ENCODE assay signal across 7 mouse cellular contexts in the genomic region with DNA sequence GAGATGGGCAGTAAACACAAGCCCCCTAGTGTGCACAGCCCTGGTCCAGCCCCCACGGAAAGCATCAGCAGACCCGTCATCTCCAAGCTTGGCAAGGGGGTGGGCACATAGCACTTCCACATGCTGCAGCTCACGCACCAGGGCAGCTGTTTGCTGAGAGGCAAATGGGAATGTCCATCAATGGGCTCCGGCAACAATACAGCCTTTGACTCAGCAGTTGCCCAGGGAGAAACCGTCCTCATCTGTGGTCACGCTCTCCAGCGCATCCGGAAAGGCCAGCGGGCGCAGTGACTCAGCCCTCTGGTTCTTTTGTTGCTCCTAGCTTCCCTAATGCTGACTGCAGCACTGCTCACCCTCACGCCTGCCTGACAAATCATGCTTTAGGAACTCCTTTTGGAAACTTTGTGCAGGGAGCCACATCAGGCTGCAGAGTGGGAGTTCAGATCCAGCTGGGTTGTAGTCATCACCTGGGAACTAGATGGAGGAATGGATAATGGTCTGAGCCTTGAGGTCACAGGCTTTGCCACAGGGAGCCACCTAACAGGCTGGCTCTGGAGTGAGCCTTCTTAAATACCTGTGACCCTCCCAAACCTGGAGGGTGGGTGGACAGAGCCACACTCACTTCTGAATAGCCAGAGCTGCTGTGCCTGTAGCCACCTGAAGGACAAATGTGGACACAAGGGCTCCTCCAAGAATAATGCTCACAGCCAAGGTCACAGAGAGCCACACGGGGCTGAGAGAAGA. TPM values are rescaled to one million over a fixed set of nuclear protein-coding genes. Genes with fewer than 3 reads are reported as not detected.
DNase-seq lines count a peak whose midpoint lies in the region; ATAC-seq and TF ChIP-seq lines count a peak whose summit lies in the region.

No protein-coding gene starts in this region.

- TF ChIP-seq CTCF in intestine, postnatal 0 days (IDR thresholded peaks at IDR 0.05; ENCODE audit: low read depth), result no peak

- H3K4me3 ChIP-seq in hindbrain, embryonic 15.5 days, result 0 out of 2 replicates have a peak overlapping the region, but pooled peaks have one; percentile 5
- H3K4me3 ChIP-seq in limb, embryonic 15.5 days, result no peak overlapping the region
- no peak overlapping the region for H3K4me3 ChIP-seq in intestine, postnatal 0 days (ENCODE audit: low read depth, low read length)

- peak overlapping the region; percentile 39 for H3K4me2 ChIP-seq in hindbrain, embryonic 15.5 days
- H3K4me2 ChIP-seq in limb, embryonic 15.5 days, result no peak overlapping the region
- H3K4me2 ChIP-seq in intestine, postnatal 0 days (replicated peaks; ENCODE audit: low read depth), result no peak overlapping the region

- peak; percentile 79 for ATAC-seq in hindbrain, embryonic 15.5 days (ENCODE audit: low FRiP score, low read depth)
- ATAC-seq in limb, embryonic 15.5 days (ENCODE audit: insufficient number of reproducible peaks, low FRiP score, low TSS enrichment, low read depth), result 0 out of 2 replicates have a peak, but pooled peaks have one; percentile 71
- ATAC-seq in monocyte, adult 5-6 weeks (replicated peaks; ENCODE audit: insufficient number of reproducible peaks, low FRiP score, low TSS enrichment, poor library complexity, severe bottlenecking), result peak; percentile 62
- ATAC-seq in intestine, postnatal 0 days, result no peak

- H3K9me3 ChIP-seq in hindbrain, embryonic 15.5 days, result no peaks in the 10 kb centered on the region
- H3K9me3 ChIP-seq in limb, embryonic 15.5 days, result no peaks in the 10 kb centered on the region
- H3K9me3 ChIP-seq in intestine, postnatal 0 days (ENCODE audit: control insufficient read depth), result no peaks in the 10 kb centered on the region

- 3% methylated on average over 12 of the region's 12 CpGs for WGBS in hindbrain, embryonic 15.5 days
- 46% methylated on average over 12 of the region's 12 CpGs for WGBS in limb, embryonic 15.5 days
- WGBS in intestine, postnatal 0 days, result 62% methylated on average over 12 of the region's 12 CpGs

- H3K36me3 ChIP-seq in hindbrain, embryonic 15.5 days, result no peaks in the 10 kb centered on the region
- H3K36me3 ChIP-seq in limb, embryonic 15.5 days, result no peaks in the 10 kb centered on the region
- H3K36me3 ChIP-seq in intestine, postnatal 0 days (ENCODE audit: control insufficient read depth, insufficient read depth), result no peaks in the 10 kb centered on the region

- no peak overlapping the region for H3K9ac ChIP-seq in hindbrain, embryonic 15.5 days
- no peak overlapping the region for H3K9ac ChIP-seq in limb, embryonic 15.5 days
- H3K9ac ChIP-seq in intestine, postnatal 0 days (ENCODE audit: low read depth, low read length), result no peak overlapping the region

- peaks cover 31% of the 10 kb centered on the region for H3K4me1 ChIP-seq in hindbrain, embryonic 15.5 days (replicated peaks)
- H3K4me1 ChIP-seq in limb, embryonic 15.5 days, result peaks cover 17% of the 10 kb centered on the region
- H3K4me1 ChIP-seq in intestine, postnatal 0 days (replicated peaks; ENCODE audit: control insufficient read depth, insufficient read depth, low read length), result no peaks in the 10 kb centered on the region

- 0 out of 2 replicates have a peak, but pooled peaks cover 7% of the 10 kb centered on the region for H3K27me3 ChIP-seq in hindbrain, embryonic 15.5 days
- H3K27me3 ChIP-seq in limb, embryonic 15.5 days, result 0 out of 2 replicates have a peak, but pooled peaks cover 4% of the 10 kb centered on the region
- H3K27me3 ChIP-seq in intestine, postnatal 0 days (replicated peaks; ENCODE audit: control insufficient read depth, insufficient read depth, low read length), result no peaks in the 10 kb centered on the region

- DNase-seq in adrenal gland, adult (ENCODE audit: inconsistent age in 2 of 2, low spot score in 1 of 2), result peak; percentile 90 to 93
- DNase-seq in cerebellum, adult 9-11 months, result peak; percentile 24
- DNase-seq in gastrocnemius, postnatal 10 days, result peak; percentile 45

- no peak overlapping the region for H3K27ac ChIP-seq in hindbrain, embryonic 15.5 days (replicated peaks)
- H3K27ac ChIP-seq in limb, embryonic 15.5 days, result no peak overlapping the region
- H3K27ac ChIP-seq in intestine, postnatal 0 days (ENCODE audit: low read depth, low read length), result no peak overlapping the region

RNA-seq across cellular contexts. Expression of a gene that starts 5.6 kb away (rescaled TPM):
- not detected for total RNA-seq in gastrocnemius, postnatal 10 days (2021)
- 0.10 and 0.17 TPM in 2 replicates for polyA plus RNA-seq in hindbrain, embryonic 15.5 days (2015; fragmentation: Nextera tagmentation; extraction: Ambion mirVana)
- polyA plus RNA-seq in limb, embryonic 15.5 days (2015; fragmentation: Nextera tagmentation; extraction: Ambion mirVana), result 2.4 and 2.5 TPM in 2 replicates
- not detected in 3 replicates for total RNA-seq in monocyte, adult 5-6 weeks (2017)
- polyA plus RNA-seq in intestine, postnatal 0 days (2015; fragmentation: Nextera tagmentation; extraction: Ambion mirVana), result 75.4 and 93.3 TPM in 2 replicates

RNA-seq across cellular contexts. Expression of a gene that starts 22.2 kb away (rescaled TPM):
- not detected for total RNA-seq in gastrocnemius, postnatal 10 days (2021)
- polyA plus RNA-seq in hindbrain, embryonic 15.5 days (2015; fragmentation: Nextera tagmentation; extraction: Ambion mirVana), result not detected in 2 replicates
- not detected in 2 replicates for polyA plus RNA-seq in limb, embryonic 15.5 days (2015; fragmentation: Nextera tagmentation; extraction: Ambion mirVana)
- total RNA-seq in monocyte, adult 5-6 weeks (2017), result not detected in 3 replicates
- not detected in 2 replicates for polyA plus RNA-seq in intestine, postnatal 0 days (2015; fragmentation: Nextera tagmentation; extraction: Ambion mirVana)

RNA-seq across cellular contexts. Expression of a gene that starts 23.5 kb away (rescaled TPM):
- total RNA-seq in gastrocnemius, postnatal 10 days (2021), result 100 to 1,000 TPM; 247 to 265 TPM
- polyA plus RNA-seq in hindbrain, embryonic 15.5 days (2015; fragmentation: Nextera tagmentation; extraction: Ambion mirVana), result 39.0 and 41.5 TPM in 2 replicates
- 56.8 and 72.0 TPM in 2 replicates for polyA plus RNA-seq in limb, embryonic 15.5 days (2015; fragmentation: Nextera tagmentation; extraction: Ambion mirVana)
- total RNA-seq in monocyte, adult 5-6 weeks (2017), result 527 to 604 TPM (median 547 TPM) in 3 replicates
- polyA plus RNA-seq in intestine, postnatal 0 days (2015; fragmentation: Nextera tagmentation; extraction: Ambion mirVana), result 79.2 and 85.3 TPM in 2 replicates

Comparison
In these comparisons a context has a peak if more than half of its experiments do, and no peak if none do; other contexts are left out.
1. DNase-seq: peak in every context shown above with its lines; median percentile 92 in adrenal gland, adult; 45 in gastrocnemius, postnatal 10 days; 24 in cerebellum, adult 9-11 months.
2. RNA of a gene that starts 5.6 kb away (polyA plus RNA-seq): 75.4 to 93.3 TPM in intestine, postnatal 0 days; 2.4 to 2.5 TPM in limb, embryonic 15.5 days and 0.10 to 0.17 TPM in hindbrain, embryonic 15.5 days; every median in the first group is over 10 times any median in the second.